Mouse (Mus musculus) myocyte (in vitro differentiated cells): ENCODE data around the gene Olfr1230. TPM values are rescaled to one million over a fixed set of nuclear protein-coding genes. Genes with fewer than 3 reads are reported as not detected.

ENCODE experiments used
- H3K27me3 ChIP-seq: one replicate; pipeline ENCODE4 v1.6.1; 2011; ENCODE audit not compliant: control insufficient read depth, insufficient read depth, insufficient read length
- H3K36me3 ChIP-seq: one replicate; pipeline ENCODE4 v1.6.1; 2011; ENCODE audit not compliant: control insufficient read depth, insufficient read depth
- H3K4me2 ChIP-seq: one replicate; pipeline ENCODE4 v1.6.1; 2011; ENCODE audit warnings: low read depth, control low read depth
- H3K4me3 ChIP-seq: one replicate; pipeline ENCODE4 v1.5.1; 2011; ENCODE audit warnings: mild to moderate bottlenecking, control low read depth, moderate library complexity
- H3K79me2 ChIP-seq: one replicate; pipeline ENCODE4 v1.6.1; 2011; ENCODE audit not compliant: control insufficient read depth, insufficient read depth
- H3ac ChIP-seq: one replicate; pipeline ENCODE4 v1.6.1; 2011; ENCODE audit not compliant: control insufficient read depth, insufficient read length
- CEBPB ChIP-seq: IDR thresholded peaks from 2 replicates; pipeline ENCODE4 v1.6.1; 2011; ENCODE audit warnings: mild to moderate bottlenecking, moderate library complexity; ENCODE audit not compliant: poor library complexity, insufficient read depth, severe bottlenecking
- E2F4 ChIP-seq: IDR thresholded peaks from one replicate; pipeline ENCODE4 v1.6.1; 2011; ENCODE audit warnings: mild to moderate bottlenecking, control low read depth, moderate library complexity; ENCODE audit not compliant: insufficient read depth
- MAX ChIP-seq: IDR thresholded peaks from one replicate; pipeline ENCODE4 v1.6.1; 2011; ENCODE audit warnings: low read depth, mild to moderate bottlenecking, control low read depth
- MYOD1 ChIP-seq, 3 experiments: IDR thresholded peaks; one replicate each; pipeline ENCODE4 v1.6.1; 2011; ENCODE audit warnings: control low read depth in 2 of 3, low read depth in 2 of 3, mild to moderate bottlenecking in 2 of 3, moderate library complexity in 1 of 3; ENCODE audit not compliant: insufficient read length in 2 of 3, control insufficient read depth in 1 of 3
- MYOG ChIP-seq, 3 experiments: IDR thresholded peaks; one replicate each; pipeline ENCODE4 v1.6.1; 2011; ENCODE audit warnings: control low read depth in 2 of 3, low read depth in 2 of 3, mild to moderate bottlenecking in 2 of 3; ENCODE audit not compliant: insufficient read length in 2 of 3, control insufficient read depth in 1 of 3, insufficient read depth in 1 of 3
- POLR2A ChIP-seq: IDR thresholded peaks from one replicate; pipeline ENCODE4 v1.6.1; 2011; ENCODE audit warnings: low read depth, mild to moderate bottlenecking, control low read depth, moderate library complexity; ENCODE audit not compliant: insufficient read length
- POLR2AphosphoS2 ChIP-seq: IDR thresholded peaks from one replicate; pipeline ENCODE4 v1.6.1; 2011; ENCODE audit warnings: low read depth, control low read depth; ENCODE audit not compliant: insufficient read length
- REST ChIP-seq: IDR thresholded peaks from one replicate; pipeline ENCODE4 v1.6.1; 2011; ENCODE audit warnings: mild to moderate bottlenecking, control low read depth, moderate library complexity; ENCODE audit not compliant: insufficient read depth, insufficient read length
- SRF ChIP-seq: IDR thresholded peaks from one replicate; pipeline ENCODE4 v1.6.1; 2011; ENCODE audit warnings: low read depth; ENCODE audit not compliant: control insufficient read depth, insufficient read length
- TCF12 ChIP-seq: IDR thresholded peaks from one replicate; pipeline ENCODE4 v1.6.1; 2011; ENCODE audit warnings: mild to moderate bottlenecking, control low read depth; ENCODE audit not compliant: poor library complexity, insufficient read depth, severe bottlenecking
- TCF3 ChIP-seq: IDR thresholded peaks from one replicate; pipeline ENCODE4 v1.6.1; 2011; ENCODE audit warnings: low read depth, control low read depth; ENCODE audit not compliant: insufficient read length
- USF1 ChIP-seq: IDR thresholded peaks from one replicate; pipeline ENCODE4 v1.6.1; 2011; ENCODE audit warnings: low read depth, mild to moderate bottlenecking, control low read depth, moderate library complexity
- polyA plus RNA-seq: library from polyadenylated mRNA; unstranded; fragments of >200 nt; fragmentation: generic; extraction: Trizol; gene quantifications from one replicate; pipeline ENCODE4 v1.2.1, GENCODE M21; 2012; ENCODE audit warnings: missing spikeins

Gene Olfr1230
- not detected for polyA plus RNA-seq

GRCm38 (mm10) chr2:89297168-89297567 is at the start of gene Olfr1230:
Olfr1230 (minus strand) TSS chr2:89297268.
- Histone ChIP-seq H3K36me3 (no peaks in the 10 kb centered on the region), H3K4me3 (no peak within 1 kb of the TSS), H3K27me3 (no peaks in the 10 kb centered on the region), H3K4me2 (no peak within 1 kb of the TSS), H3K79me2 (no peaks in the 10 kb centered on the region), H3ac (no peak within 1 kb of the TSS)
- TF ChIP-seq TCF3 (no peak), POLR2AphosphoS2 (no peak), E2F4 (no peak), REST (no peak), MYOD1 (IDR thresholded peaks at IDR 0.05; ENCODE audit: control insufficient read depth in 1 of 3, insufficient read length in 2 of 3, low read depth in 2 of 3) (no peak), USF1 (no peak), TCF12 (no peak), CEBPB (no peak), SRF (no peak), MAX (no peak), POLR2A (no peak), MYOG (IDR thresholded peaks at IDR 0.05; ENCODE audit: control insufficient read depth in 1 of 3, insufficient read depth in 1 of 3, insufficient read length in 2 of 3, low read depth in 2 of 3) (no peak)

GRCm38 (mm10) chr2:89342298-89342697 is 45.2 kb upstream of the Olfr1230 start, which contains the start of gene Olfr1233:
Olfr1233 (minus strand) TSS chr2:89342398.
- TF ChIP-seq MYOD1 (IDR thresholded peaks at IDR 0.05; ENCODE audit: control insufficient read depth in 1 of 3, insufficient read length in 2 of 3, low read depth in 2 of 3): no peak
- no peak for TF ChIP-seq E2F4
- TF ChIP-seq USF1: no peak
- no peak for TF ChIP-seq MAX
- TF ChIP-seq CEBPB: no peak
- TF ChIP-seq POLR2AphosphoS2: no peak
- no peak for TF ChIP-seq REST
- TF ChIP-seq TCF12: no peak
- H3K4me3 ChIP-seq: no peak within 1 kb of the TSS
- no peaks in the 10 kb centered on the region for H3K79me2 ChIP-seq
- H3ac ChIP-seq: no peak within 1 kb of the TSS
- H3K4me2 ChIP-seq: no peak within 1 kb of the TSS
- no peaks in the 10 kb centered on the region for H3K36me3 ChIP-seq
- H3K27me3 ChIP-seq: no peaks in the 10 kb centered on the region

- Histone ChIP-seq H3ac (no peak within 1 kb of the TSS), H3K36me3 (no peaks in the 10 kb centered on the region), H3K4me3 (no peak within 1 kb of the TSS), H3K79me2 (no peaks in the 10 kb centered on the region), H3K27me3 (no peaks in the 10 kb centered on the region), H3K4me2 (no peak within 1 kb of the TSS)
- TF ChIP-seq POLR2A (no peak), CEBPB (no peak), USF1 (no peak), E2F4 (no peak), TCF12 (no peak), MYOG (IDR thresholded peaks at IDR 0.05; ENCODE audit: control insufficient read depth in 1 of 3, insufficient read depth in 1 of 3, insufficient read length in 2 of 3, low read depth in 2 of 3) (no peak), MYOD1 (IDR thresholded peaks at IDR 0.05; ENCODE audit: control insufficient read depth in 1 of 3, insufficient read length in 2 of 3, low read depth in 2 of 3) (no peak), REST (no peak), TCF3 (no peak), SRF (no peak), POLR2AphosphoS2 (no peak), MAX (no peak)
These were observed 32.5 kb upstream of the Olfr1230 start, which contains the start of gene Olfr1232 for GRCm38 (mm10) chr2:89329575-89329974. Olfr1232 (minus strand) TSS chr2:89329675.

GRCm38 (mm10) chr2:89306974-89307373 is 9.9 kb upstream of the Olfr1230 start, which contains the start of gene Olfr1231:
Olfr1231 (minus strand) TSS chr2:89307074.
- Histone ChIP-seq H3K79me2 (no peaks in the 10 kb centered on the region), H3ac (no peak within 1 kb of the TSS), H3K36me3 (no peaks in the 10 kb centered on the region), H3K4me3 (no peak within 1 kb of the TSS), H3K4me2 (no peak within 1 kb of the TSS), H3K27me3 (no peaks in the 10 kb centered on the region)
- TF ChIP-seq TCF3 (no peak), REST (no peak)

GRCm38 (mm10) chr2:89287914-89288313 is 9.2 kb downstream of the Olfr1230 start, which contains the start of gene Olfr1229:
Olfr1229 (minus strand) TSS chr2:89288014.
- Histone ChIP-seq H3K27me3 (no peaks in the 10 kb centered on the region), H3K4me2 (no peak within 1 kb of the TSS), H3K79me2 (no peaks in the 10 kb centered on the region), H3K4me3 (no peak within 1 kb of the TSS), H3K36me3 (no peaks in the 10 kb centered on the region), H3ac (no peak within 1 kb of the TSS)
- TF ChIP-seq SRF: no peak
- no peak for TF ChIP-seq MYOG (IDR thresholded peaks at IDR 0.05; ENCODE audit: control insufficient read depth in 1 of 3, insufficient read depth in 1 of 3, insufficient read length in 2 of 3, low read depth in 2 of 3)
- TF ChIP-seq MYOD1 (IDR thresholded peaks at IDR 0.05; ENCODE audit: control insufficient read depth in 1 of 3, insufficient read length in 2 of 3, low read depth in 2 of 3): no peak
- no peak for TF ChIP-seq POLR2A
- no peak for TF ChIP-seq USF1
- no peak for TF ChIP-seq MAX
- no peak for TF ChIP-seq CEBPB
- no peak for TF ChIP-seq REST
- TF ChIP-seq E2F4: no peak
- TF ChIP-seq TCF12: no peak
- no peak for TF ChIP-seq TCF3
- no peak for TF ChIP-seq POLR2AphosphoS2
